Mouse (Mus musculus) midbrain, embryonic 16.5 days (tissue): ENCODE data around the gene Shroom1. TPM values are rescaled to one million over a fixed set of nuclear protein-coding genes. Genes with fewer than 3 reads are reported as not detected.
"Not testable (repeated sequence)": the region's sequence is repeated elsewhere in the genome, so short reads cannot be mapped to it uniquely, and the experiment has no call there.

Experiments used
- ATAC-seq: fragments of 200-750 bp; cut with Nextera tagmentation; 2 replicates; pipeline ENCODE4 v1.8.0; 2017; ENCODE audit warnings: moderate TSS enrichment
- H3K27ac ChIP-seq: fragments of 300-500 bp; sonication (generic); 2 replicates; pipeline ENCODE4 v1.5.1; 2014; ENCODE audit warnings: mild to moderate bottlenecking, low read length, mixed read lengths
- H3K27me3 ChIP-seq: fragments of 300-500 bp; sonication (generic); 2 replicates; pipeline ENCODE4 v1.6.1; 2014; ENCODE audit warnings: low read depth, low read length, mixed read lengths; ENCODE audit not compliant: control insufficient read depth, insufficient read depth
- H3K36me3 ChIP-seq: fragments of 300-500 bp; sonication (generic); 2 replicates; pipeline ENCODE4 v1.6.1; 2014; ENCODE audit warnings: mild to moderate bottlenecking, low read length, moderate library complexity, mixed read lengths; ENCODE audit not compliant: control insufficient read depth, insufficient read depth
- H3K4me1 ChIP-seq: fragments of 300-500 bp; sonication (generic); 2 replicates; pipeline ENCODE4 v1.6.1; 2014; ENCODE audit warnings: mild to moderate bottlenecking, low read length, mixed read lengths; ENCODE audit not compliant: control insufficient read depth, insufficient read depth
- H3K4me2 ChIP-seq: fragments of 300-500 bp; sonication (generic); 2 replicates; pipeline ENCODE4 v1.6.1; 2014; ENCODE audit warnings: mild to moderate bottlenecking, low read length, mixed read lengths
- H3K4me3 ChIP-seq: fragments of 300-500 bp; sonication (generic); 2 replicates; pipeline ENCODE4 v1.5.1; 2014; ENCODE audit warnings: low read depth, mild to moderate bottlenecking, low read length, moderate library complexity, mixed read lengths
- H3K9ac ChIP-seq: fragments of 300-500 bp; sonication (generic); 2 replicates; pipeline ENCODE4 v1.6.1; 2014; ENCODE audit warnings: low read depth, low read length, mixed read lengths
- H3K9me3 ChIP-seq: fragments of 300-500 bp; sonication (generic); replicated peaks from 2 replicates; pipeline ENCODE4 v1.6.1; 2014; ENCODE audit warnings: mild to moderate bottlenecking, low read length, mixed read lengths; ENCODE audit not compliant: control insufficient read depth, poor library complexity, severe bottlenecking
- WGBS: fragments of 180-500 bp; shearing (Covaris S2); extraction: QIAGEN DNeasy Blood & Tissue Kit; methylation state at CpG from one replicate; pipeline ENCODE4 v1.1.7; 2014; 5-methylcytosine and 5-hydroxymethylcytosine counted together
- polyA plus RNA-seq: library from polyadenylated mRNA; unstranded; fragments of >200 nt; fragmentation: Nextera tagmentation; extraction: Ambion mirVana; gene quantifications from 2 replicates; pipeline ENCODE4 v1.2.1, GENCODE M21; 2015

Gene Shroom1
- polyA plus RNA-seq = 3.0 and 4.5 TPM in 2 replicates

DNA sequence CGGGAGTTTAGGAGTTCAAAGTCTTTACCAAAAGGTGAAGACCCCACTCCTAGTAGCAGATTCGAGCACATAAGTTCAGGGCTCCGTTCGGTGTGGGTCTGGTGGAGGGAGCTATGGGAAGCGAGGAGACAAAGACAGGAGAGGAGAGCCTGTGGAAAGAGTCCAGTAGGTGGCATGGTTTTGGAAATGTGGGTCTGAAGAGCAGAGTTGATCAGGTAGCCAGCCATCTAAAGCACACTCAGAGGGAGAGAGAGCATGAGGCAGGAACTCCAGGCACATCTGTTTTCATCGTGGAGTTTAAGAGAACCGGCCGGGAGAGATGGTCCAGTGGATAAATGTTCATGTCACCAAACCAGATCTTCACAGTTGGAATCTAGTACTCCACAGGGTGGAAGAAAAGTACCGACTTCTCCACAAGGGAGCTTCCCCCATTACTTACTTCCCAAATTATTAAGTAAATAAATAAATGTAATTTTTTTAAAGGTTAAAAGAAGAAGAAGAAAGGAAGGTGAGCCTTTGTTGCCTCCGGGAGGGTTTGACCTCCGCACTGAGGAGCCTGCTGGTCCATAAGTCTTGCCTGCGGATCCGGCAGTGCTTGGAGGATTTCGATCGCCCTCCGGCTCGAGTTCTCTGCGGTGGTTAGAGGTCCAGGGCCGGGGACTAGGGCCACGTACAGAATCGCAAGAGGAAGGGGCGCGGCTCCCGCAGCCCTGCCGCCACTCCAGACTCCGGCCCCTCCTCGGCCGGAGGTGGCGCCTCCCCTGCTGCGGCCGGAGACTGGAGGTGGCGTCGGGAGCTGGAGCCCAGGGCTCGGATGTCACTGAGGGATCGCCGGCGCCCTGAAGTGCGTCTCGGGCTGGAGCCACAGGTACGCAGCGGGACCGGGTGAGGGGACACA is at the start of gene Shroom1, which contains the start of gene Gm10447:
TSS of gene Shroom1 (plus strand) at position 732 of the 898 bp plus-strand sequence.
TSS of gene Gm10447 (minus strand) at position 637 of the 898 bp plus-strand sequence.
- Histone ChIP-seq H3K9me3 (no peaks in the 10 kb centered on the region), H3K36me3 (no peaks in the 10 kb centered on the region), H3K9ac (peak within 1 kb of the TSS; percentile 65), H3K27ac (no peak within 1 kb of the TSS), H3K27me3 (peaks cover 32% of the 10 kb centered on the region), H3K4me3 (peak within 1 kb of the TSS; percentile 48), H3K4me1 (peaks cover 4% of the 10 kb centered on the region), H3K4me2 (peak within 1 kb of the TSS; percentile 81)
- WGBS = 4% methylated on average over 42 of the region's 42 CpGs
- ATAC-seq = peak; percentile 72

DNA sequence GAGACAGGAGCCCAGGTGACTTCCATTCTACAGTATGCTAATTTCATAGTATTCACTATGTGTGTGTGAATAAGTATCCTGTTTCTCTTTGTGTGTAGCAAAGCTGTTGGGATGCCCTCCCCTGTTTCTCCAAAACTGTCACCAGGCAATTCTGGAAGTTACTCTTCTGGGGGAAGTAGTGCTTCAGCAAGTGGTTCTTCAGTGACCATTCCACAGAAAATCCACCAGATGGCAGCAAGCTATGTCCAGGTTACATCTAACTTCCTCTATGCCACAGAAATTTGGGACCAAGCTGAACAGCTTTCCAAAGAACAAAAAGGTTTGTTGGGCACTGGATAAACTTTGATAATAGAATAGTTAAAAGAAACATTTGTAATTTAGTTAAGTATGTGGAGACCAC is 45.3 kb upstream of the Shroom1 start:
- Histone ChIP-seq H3K36me3 (peaks cover 45% of the 10 kb centered on the region), H3K9ac (no peak overlapping the region), H3K27ac (no peak overlapping the region), H3K4me2 (no peak overlapping the region), H3K4me3 (no peak overlapping the region), H3K27me3 (no peaks in the 10 kb centered on the region), H3K9me3 (no peaks in the 10 kb centered on the region), H3K4me1 (no peaks in the 10 kb centered on the region)
- ATAC-seq = no peak

DNA sequence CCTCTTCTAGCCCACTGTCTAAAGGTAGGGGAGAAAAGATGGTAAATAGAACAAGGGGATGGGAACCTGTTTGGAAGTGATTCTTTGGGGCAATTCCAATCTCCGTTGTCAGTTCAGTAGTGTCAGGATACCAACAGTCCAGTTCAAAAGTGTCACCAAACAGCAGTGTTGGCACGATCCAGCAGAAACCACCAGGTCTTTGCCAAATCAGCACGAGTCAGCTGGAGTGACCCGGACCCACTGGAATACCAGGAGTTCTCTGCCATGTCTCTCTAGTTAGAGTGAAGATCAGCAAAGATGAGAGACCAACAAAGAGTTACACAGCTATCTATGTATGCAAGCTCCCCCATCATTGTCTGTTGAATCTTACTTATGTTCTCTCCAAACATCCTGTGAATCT is 43.1 kb upstream of the Shroom1 start:
- Histone ChIP-seq H3K9ac (no peak overlapping the region), H3K27me3 (no peaks in the 10 kb centered on the region), H3K4me3 (no peak overlapping the region), H3K36me3 (peaks cover 52% of the 10 kb centered on the region), H3K27ac (no peak overlapping the region), H3K9me3 (no peaks in the 10 kb centered on the region), H3K4me1 (no peaks in the 10 kb centered on the region), H3K4me2 (no peak overlapping the region)
- WGBS = 95% methylated on average over 4 of the region's 4 CpGs
- no peak for ATAC-seq

DNA sequence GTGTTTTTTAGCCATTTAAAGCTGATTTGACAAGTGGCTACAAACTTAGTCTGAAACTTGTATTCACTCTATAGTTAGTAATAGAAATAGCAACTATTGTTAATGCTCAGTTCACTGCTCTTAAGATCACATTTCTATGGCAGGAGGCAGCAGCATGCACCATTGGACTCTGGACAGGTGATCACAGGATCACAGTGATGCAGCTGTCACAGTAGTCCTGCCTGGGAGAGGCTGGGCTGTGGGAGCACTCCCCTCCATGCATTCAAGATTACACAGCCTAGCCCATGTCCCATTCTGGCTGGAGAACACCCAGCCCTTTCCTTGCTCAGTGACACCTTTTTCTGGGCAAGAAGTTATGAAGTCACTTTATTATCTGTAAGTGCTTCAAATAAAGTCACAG is 39.0 kb upstream of the Shroom1 start:
- ATAC-seq = no peak
- H3K9me3 ChIP-seq = no peaks in the 10 kb centered on the region
- H3K4me3 ChIP-seq = no peak overlapping the region

DNA sequence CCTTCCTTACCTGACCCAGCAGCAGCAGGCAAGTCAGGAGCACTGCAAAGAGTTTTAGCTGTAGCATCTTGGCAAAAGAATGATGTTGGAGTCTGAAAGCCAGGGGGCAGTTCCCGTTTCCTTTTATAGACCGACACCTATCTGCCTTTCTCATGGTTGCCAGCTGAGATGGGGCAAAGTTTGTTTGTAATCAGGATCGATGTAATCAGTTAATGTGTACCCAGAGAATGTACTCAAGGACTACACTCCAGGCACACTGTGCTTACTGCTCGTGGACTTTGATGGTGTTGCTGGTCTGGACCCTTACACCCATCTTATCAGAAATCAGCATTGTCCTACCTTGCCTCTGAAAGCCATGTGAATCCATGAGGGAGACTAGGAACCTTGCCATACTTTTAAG is 34.0 kb upstream of the Shroom1 start, which contains the start of gene Leap2:
TSS of gene Leap2 (minus strand) at position 135 of the 400 bp plus-strand sequence.
- WGBS = 91% methylated on average over 4 of the region's 4 CpGs
- ATAC-seq = no peak
- no peaks in the 10 kb centered on the region for H3K27me3 ChIP-seq
- no peak within 1 kb of the TSS for H3K4me2 ChIP-seq
- peaks cover 5% of the 10 kb centered on the region for H3K36me3 ChIP-seq
- H3K9me3 ChIP-seq = no peaks in the 10 kb centered on the region
- H3K9ac ChIP-seq = no peak within 1 kb of the TSS
- no peak within 1 kb of the TSS for H3K27ac ChIP-seq
- H3K4me3 ChIP-seq = no peak within 1 kb of the TSS
- H3K4me1 ChIP-seq = no peaks in the 10 kb centered on the region

More for the DNA sequence above, 39.0 kb upstream of the Shroom1 start:
- Histone ChIP-seq H3K27me3 (no peaks in the 10 kb centered on the region), H3K9ac (no peak overlapping the region), H3K36me3 (peaks cover 32% of the 10 kb centered on the region), H3K27ac (no peak overlapping the region), H3K4me1 (no peaks in the 10 kb centered on the region), H3K4me2 (no peak overlapping the region)

DNA sequence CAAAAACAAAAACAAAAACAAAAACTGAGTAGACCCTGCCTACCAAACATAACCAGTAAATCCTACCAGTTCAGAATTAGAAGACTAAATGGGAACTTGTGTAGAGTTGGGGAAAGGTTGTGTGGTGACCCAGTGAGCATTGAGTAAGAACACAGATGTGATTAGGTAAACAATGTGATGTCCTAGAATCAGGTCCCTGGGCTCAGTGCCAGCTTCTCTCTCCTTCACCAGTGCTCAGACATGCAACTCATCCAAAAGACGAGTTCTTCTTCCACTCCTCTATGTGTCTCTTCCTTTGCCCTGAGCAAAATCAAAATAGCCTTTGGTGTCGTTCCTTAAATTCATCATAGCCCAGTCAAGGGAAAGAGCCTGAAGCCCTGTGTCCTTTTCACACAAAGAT is 32.2 kb upstream of the Shroom1 start:
- Histone ChIP-seq H3K27me3 (no peaks in the 10 kb centered on the region), H3K9me3 (no peaks in the 10 kb centered on the region), H3K4me2 (no peak overlapping the region), H3K9ac (no peak overlapping the region), H3K36me3 (peaks cover 8% of the 10 kb centered on the region; the same call in 1 of the 2 replicates), H3K27ac (no peak overlapping the region), H3K4me1 (peaks cover 5% of the 10 kb centered on the region; the same call in 1 of the 2 replicates), H3K4me3 (no peak overlapping the region)
- WGBS = 73% methylated on average over 2 of the region's 2 CpGs
- no peak for ATAC-seq

DNA sequence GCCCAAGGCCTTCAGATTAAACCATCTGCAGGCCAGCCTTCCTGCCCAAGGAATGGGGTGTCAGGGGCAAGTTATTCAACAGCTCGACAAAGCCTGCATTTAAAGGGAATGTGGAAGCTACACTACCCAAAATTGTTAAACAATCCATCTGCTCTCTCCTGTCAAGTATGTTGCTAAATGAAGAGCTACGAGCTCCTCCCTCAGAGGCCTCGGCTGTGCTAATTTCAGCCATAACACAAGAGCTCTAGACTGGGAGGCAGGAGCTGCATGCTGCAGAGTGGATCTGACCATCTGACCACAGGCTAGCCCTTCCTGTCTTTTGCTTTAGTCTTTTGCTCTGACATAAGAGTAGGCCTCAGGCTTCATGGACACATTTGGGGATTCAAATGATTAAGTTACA is 31.8 kb upstream of the Shroom1 start:
- Histone ChIP-seq H3K4me3 (no peak overlapping the region), H3K9me3 (no peaks in the 10 kb centered on the region), H3K9ac (no peak overlapping the region), H3K27me3 (no peaks in the 10 kb centered on the region), H3K4me1 (peaks cover 5% of the 10 kb centered on the region; the same call in 1 of the 2 replicates), H3K27ac (no peak overlapping the region), H3K4me2 (no peak overlapping the region), H3K36me3 (peaks cover 8% of the 10 kb centered on the region; the same call in 1 of the 2 replicates)
- WGBS = 86% methylated on average over 3 of the region's 3 CpGs
- ATAC-seq = no peak

DNA sequence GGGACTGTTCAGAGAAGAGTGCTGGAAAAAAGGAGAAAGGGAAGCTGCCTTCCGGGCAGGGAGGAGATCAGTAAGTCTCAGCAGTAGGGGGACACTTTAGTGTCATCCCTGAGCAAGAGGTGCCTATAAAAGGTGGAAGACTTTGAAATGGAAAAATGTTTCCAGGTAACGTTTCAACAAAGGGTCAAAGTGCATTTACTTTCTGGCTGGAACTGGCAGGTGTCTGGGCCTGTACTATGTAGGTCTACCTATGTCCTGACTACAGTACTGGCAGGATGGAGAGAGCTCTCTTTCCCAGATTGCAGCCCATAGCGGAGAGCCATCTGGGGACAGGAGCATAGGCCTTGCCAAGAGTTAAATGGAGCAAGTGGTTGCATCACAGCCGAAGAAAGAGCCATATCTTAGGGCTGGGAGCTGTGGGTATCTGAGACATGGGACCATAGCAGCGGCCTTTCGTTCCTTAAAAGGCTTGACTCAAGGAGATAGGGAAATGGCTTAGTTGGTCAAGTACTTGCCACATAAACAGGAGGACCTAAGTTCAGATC is 31.2 kb upstream of the Shroom1 start:
- no peak overlapping the region for H3K4me3 ChIP-seq
- H3K27me3 ChIP-seq = no peaks in the 10 kb centered on the region
- H3K27ac ChIP-seq = no peak overlapping the region
- WGBS = 90% methylated on average over 6 of the region's 6 CpGs
- peaks cover 5% of the 10 kb centered on the region; the same call in 1 of the 2 replicates for H3K4me1 ChIP-seq
- no peak overlapping the region for H3K9ac ChIP-seq
- no peaks in the 10 kb centered on the region for H3K9me3 ChIP-seq
- H3K4me2 ChIP-seq = no peak overlapping the region
- H3K36me3 ChIP-seq = peaks cover 8% of the 10 kb centered on the region; the same call in 1 of the 2 replicates
- ATAC-seq = no peak

DNA sequence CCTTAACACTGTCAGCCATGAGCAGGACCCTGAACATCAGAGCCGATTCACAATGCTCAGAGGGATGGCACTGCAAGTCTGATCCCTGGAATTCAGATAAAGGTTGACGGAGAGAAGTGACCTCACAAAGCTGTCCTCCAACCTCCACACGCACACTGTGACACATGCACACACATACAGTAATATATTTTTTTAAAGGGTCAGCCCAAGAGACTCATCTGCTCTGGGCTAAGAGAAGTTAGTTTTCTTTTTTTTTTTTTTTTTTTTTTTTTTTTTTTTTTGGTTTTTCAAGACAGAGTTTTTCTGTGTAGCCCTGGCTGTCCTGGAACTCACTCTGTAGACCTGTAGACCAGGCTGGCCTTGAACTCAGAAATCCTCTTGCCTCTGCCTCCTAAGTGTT is 30.1 kb upstream of the Shroom1 start:
- not testable (repeated sequence) for ATAC-seq, H3K36me3 ChIP-seq, H3K4me3 ChIP-seq, H3K27ac ChIP-seq, H3K27me3 ChIP-seq, H3K9me3 ChIP-seq, H3K4me2 ChIP-seq, H3K9ac ChIP-seq
- 93% methylated on average over 3 of the region's 3 CpGs for WGBS
- H3K4me1 ChIP-seq = peaks cover 11% of the 10 kb centered on the region
